Mouse (Mus musculus): ENCODE measurements at regions not wholly inside any gene's neighbourhood (a gene's known extent, or its start where the extent isn't known, plus 50 kb on each side); places are given as distances from the start of the nearest gene placed in this dataset.

DNA sequence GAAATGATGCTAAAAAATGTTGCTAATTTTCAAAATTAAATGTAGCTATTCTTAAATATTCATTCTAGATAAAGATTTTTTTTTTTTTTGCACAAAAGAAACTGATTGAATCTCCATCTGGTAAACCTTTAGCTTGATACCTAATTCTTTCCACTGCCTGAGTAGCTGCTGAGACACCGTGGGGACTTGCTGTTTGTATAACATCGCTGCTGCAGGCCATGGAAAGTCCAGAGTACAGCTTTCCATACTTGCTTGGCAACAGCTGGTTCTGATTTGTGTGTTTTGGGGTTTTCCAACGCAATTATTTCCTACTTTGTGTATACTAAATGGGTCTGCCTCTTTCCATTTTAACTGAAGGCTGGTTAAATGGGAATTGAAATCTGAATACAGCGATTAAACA is 689.7 kb downstream of the Hdgfl1 start:
- TF ChIP-seq CTCF (IDR thresholded peaks at IDR 0.05; ENCODE audit: low read depth, low read length) (no peak), POLR2A (IDR thresholded peaks at IDR 0.05; ENCODE audit: insufficient read depth, low read length) (no peak)

Data from ES-Bruce4 (cell line).